Mouse (Mus musculus) CH12.LX (cell line): ENCODE measurements around the gene Atg4d. TPM values are rescaled to one million over a fixed set of nuclear protein-coding genes. Genes with fewer than 3 reads are reported as not detected.

Experiments
- DNase-seq: peaks from one replicate; pipeline ENCODE4 v3.0.0-alpha.2; 2013; ENCODE audit errors: extremely low read depth
- H3K27ac ChIP-seq: 2 replicates; pipeline ENCODE4 v1.5.1; 2012; ENCODE audit warnings: low read depth, mild to moderate bottlenecking, control low read depth, moderate library complexity; ENCODE audit not compliant: insufficient read depth
- H3K27me3 ChIP-seq: replicated peaks from 2 replicates; pipeline ENCODE3; 2012; ENCODE audit warnings: inconsistent platforms
- H3K36me3 ChIP-seq, 2 experiments: replicated peaks in 1 of 2; 2 replicates each; pipeline versions ENCODE3 to v1.6.1; 2012; ENCODE audit warnings: inconsistent platforms in 1 of 2, low read length in 1 of 2, mild to moderate bottlenecking in 1 of 2, mixed read lengths in 1 of 2, moderate library complexity in 1 of 2; ENCODE audit not compliant: control insufficient read depth in 1 of 2, insufficient read depth in 1 of 2
- H3K4me1 ChIP-seq, 2 experiments: 2 replicates each; pipeline ENCODE4 v1.6.1; 2012; ENCODE audit warnings: inconsistent platforms in 1 of 2, moderate library complexity in 1 of 2; ENCODE audit not compliant: insufficient read depth in 2 of 2, control insufficient read depth in 1 of 2
- H3K4me2 ChIP-seq: 2 replicates; pipeline ENCODE4 v1.6.1; 2012; ENCODE audit warnings: low read depth, mild to moderate bottlenecking, control low read depth; ENCODE audit not compliant: poor library complexity, insufficient read depth, severe bottlenecking
- H3K4me3 ChIP-seq, 3 experiments: fragments of 150-350 bp in 1 of 3; sonication (generic) in 1 of 3; replicated peaks in 1 of 3; 2 replicates each; pipeline versions ENCODE3 to v1.5.1; 2011 to 2012; ENCODE audit warnings: low read depth in 2 of 3, low read length in 2 of 3, mild to moderate bottlenecking in 2 of 3, moderate library complexity in 2 of 3, control low read depth in 1 of 3, improper control_type of control experiment in 1 of 3, inconsistent platforms in 1 of 3, mixed read lengths in 1 of 3; ENCODE audit not compliant: poor library complexity in 1 of 3
- H3K79me2 ChIP-seq: replicated peaks from 2 replicates; pipeline ENCODE4 v1.6.1; 2012; ENCODE audit warnings: mild to moderate bottlenecking, moderate library complexity; ENCODE audit not compliant: control insufficient read depth, poor library complexity, insufficient read depth, severe bottlenecking; ENCODE audit errors: extremely low read depth
- H3K9ac ChIP-seq: 2 replicates; pipeline ENCODE4 v1.6.1; 2012; ENCODE audit warnings: low read depth, mild to moderate bottlenecking, control low read depth, moderate library complexity; ENCODE audit not compliant: insufficient read depth
- H3K9me3 ChIP-seq: replicated peaks from 2 replicates; pipeline ENCODE3; 2012; ENCODE audit warnings: low read length, inconsistent platforms, mixed read lengths
- BHLHE40 ChIP-seq: IDR thresholded peaks from 2 replicates; pipeline ENCODE4 v1.6.1; 2011; ENCODE audit warnings: mild to moderate bottlenecking, low read depth, low read length, improper control_type of control experiment
- CTCF ChIP-seq, 2 experiments: IDR thresholded peaks in 1 of 2; conservative IDR thresholded peaks in 1 of 2; 2 replicates each; pipeline ENCODE4 v1.5.1; 2011 to 2012; ENCODE audit warnings: low read depth in 2 of 2, low read length in 2 of 2, improper control_type of control experiment in 1 of 2, inconsistent platforms in 1 of 2, mild to moderate bottlenecking in 1 of 2, moderate library complexity in 1 of 2
- EP300 ChIP-seq: IDR thresholded peaks from 2 replicates; pipeline ENCODE4 v1.6.1; 2011; ENCODE audit warnings: low read length, improper control_type of control experiment
- IRF4 ChIP-seq: IDR thresholded peaks from 2 replicates; pipeline ENCODE4 v1.6.1; 2014; ENCODE audit warnings: low read depth, mild to moderate bottlenecking, inconsistent platforms, low read length, improper control_type of control experiment
- MYC ChIP-seq: IDR thresholded peaks from 2 replicates; pipeline ENCODE4 v1.6.1; 2011; ENCODE audit warnings: low read depth, mild to moderate bottlenecking, improper control_type of control experiment, low read length
- POLR2AphosphoS2 ChIP-seq: IDR thresholded peaks from 2 replicates; pipeline ENCODE4 v1.6.1; 2011; ENCODE audit warnings: low read depth, low read length, improper control_type of control experiment
- SIN3A ChIP-seq: IDR thresholded peaks from 2 replicates; pipeline ENCODE4 v1.6.1; 2012; ENCODE audit warnings: low read length, improper control_type of control experiment, inconsistent platforms
- SMC3 ChIP-seq: IDR thresholded peaks from 2 replicates; pipeline ENCODE4 v1.6.1; 2011; ENCODE audit warnings: low read depth, low read length, improper control_type of control experiment
- dilution Hi-C: fragments of 300-500 bp; cut with MboI; formaldehyde crosslinking; loops from 2 replicates; pipeline ENCODE4 v1.14.3; 2020; ENCODE audit warnings: low sequenced_read_pairs; ENCODE audit not compliant: extremely low pct_unique_long_range_greater_than_20kb, extremely low pct_ligation_motif_present
- in situ Hi-C: fragments of 300-500 bp; cut with MboI; formaldehyde crosslinking; loops from 3 replicates; pipeline ENCODE4 v1.14.3; 2019; ENCODE audit warnings: low sequenced_read_pairs, low pct_ligation_motif_present, low pct_unique_long_range_greater_than_20kb, mixed read lengths
- polyA plus RNA-seq: library from polyadenylated mRNA; unstranded; fragments of >175 nt; gene quantifications from 2 replicates; pipeline ENCODE4 v1.2.1, GENCODE M21; 2012; ENCODE audit warnings: low read depth; ENCODE audit not compliant: insufficient read length
- total RNA-seq, 2 experiments: library from RNA; depleted of rRNA; stranded (reverse); fragments of 300-350 nt in 1 of 2; fragments of >200 nt in 1 of 2; gene quantifications; 2 replicates each; pipeline ENCODE4 v1.2.3; 2012 to 2014

Atg4d gene
- total and polyA plus RNA-seq, 3 experiments, result 7.7 to 14.3 (median 10.3) TPM

DNA sequence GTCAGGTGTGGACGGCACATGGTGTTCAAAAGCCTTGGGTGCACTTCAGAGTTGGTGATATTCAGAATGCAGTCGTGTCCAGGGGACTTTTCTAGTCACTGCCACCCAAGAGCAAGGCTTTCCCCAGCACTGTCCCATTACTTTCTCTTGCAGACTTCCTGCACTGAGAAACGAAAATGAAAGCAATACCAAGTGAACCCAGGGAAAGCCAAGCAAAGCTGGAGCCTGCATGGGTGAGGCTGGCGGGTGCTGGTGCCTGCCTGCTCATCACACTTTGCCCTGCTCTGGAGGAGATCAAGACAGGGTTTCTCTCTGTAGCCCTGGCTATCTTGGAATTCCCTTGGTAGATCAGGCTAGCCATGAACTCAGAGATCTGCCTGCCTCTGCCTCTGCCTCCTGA, 29.8 kb upstream of the Atg4d start:
- no peaks in the 10 kb centered on the region for H3K9me3 ChIP-seq
- peaks cover 18% of the 10 kb centered on the region for H3K79me2 ChIP-seq
- DNase-seq, result peak; percentile 30
- H3K4me3 ChIP-seq, result peak overlapping the region in 1 of 3 experiments; percentile 17
- H3K4me1 ChIP-seq, result peaks cover 17 to 32% of the 10 kb centered on the region in 2 experiments
- peaks cover 31 to 63% of the 10 kb centered on the region in 2 experiments for H3K36me3 ChIP-seq
- H3K27ac ChIP-seq, result peak overlapping the region; percentile 68
- H3K9ac ChIP-seq, result no peak overlapping the region
- no peak overlapping the region; the same call in 1 of the 2 replicates for H3K4me2 ChIP-seq
- in situ Hi-C loops (no loop called here), dilution Hi-C loops (no loop called here)
- H3K27me3 ChIP-seq, result no peaks in the 10 kb centered on the region
- TF ChIP-seq BHLHE40 (no peak), POLR2AphosphoS2 (no peak), SMC3 (no peak), IRF4 (peak; percentile 56)
- TF ChIP-seq, all 38 proteins: peak for 1

DNA sequence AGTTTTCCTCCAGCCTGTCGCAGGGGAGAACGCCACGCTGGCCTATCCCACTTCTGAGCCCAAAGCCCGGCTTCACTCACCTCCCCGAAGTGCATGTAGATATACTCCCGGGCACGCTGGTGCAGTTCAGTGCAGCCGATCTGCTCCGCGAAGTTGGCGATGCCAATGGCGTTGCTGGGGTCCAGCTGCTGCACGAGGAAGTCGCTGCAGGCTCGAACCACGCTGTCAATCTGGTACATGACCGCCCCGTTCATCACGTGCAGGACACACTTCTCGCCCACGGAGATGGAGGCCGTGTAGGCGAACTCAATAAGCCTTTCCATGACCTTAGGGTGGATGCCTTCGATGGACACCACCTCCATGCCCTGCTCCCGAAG, 28.1 kb upstream of the Atg4d start:
- peak overlapping the region; percentile 89 for H3K4me2 ChIP-seq
- H3K27me3 ChIP-seq, result peaks cover 4% of the 10 kb centered on the region
- H3K36me3 ChIP-seq, result peaks cover 17 to 46% of the 10 kb centered on the region in 2 experiments
- H3K9me3 ChIP-seq, result no peaks in the 10 kb centered on the region
- peaks cover 18% of the 10 kb centered on the region for H3K79me2 ChIP-seq
- peak overlapping the region; percentile 11; the same call in 1 of the 2 replicates for H3K9ac ChIP-seq
- DNase-seq, result no peak
- peak; percentile 79 for TF ChIP-seq BHLHE40
- no peak for TF ChIP-seq EP300
- dilution Hi-C loops (no loop called here), in situ Hi-C loops (no loop called here)
- peaks cover 17 to 35% of the 10 kb centered on the region in 2 experiments for H3K4me1 ChIP-seq
- H3K4me3 ChIP-seq, result peak overlapping the region; percentile 77 to 98 (median 88)
- H3K27ac ChIP-seq, result 0 out of 2 replicates have a peak overlapping the region, but pooled peaks have one; percentile 1

GRCm38 (mm10) chr9:21237368-21238003, 27.6 kb upstream of the Atg4d start:
- in situ Hi-C loops, result no loop called here
- Histone ChIP-seq H3K36me3 (peaks cover 14 to 41% of the 10 kb centered on the region in 2 experiments), H3K4me2 (peak overlapping the region; percentile 89), H3K9ac (peak overlapping the region; percentile 99), H3K4me1 (peaks cover 17 to 35% of the 10 kb centered on the region in 2 experiments), H3K79me2 (peaks cover 18% of the 10 kb centered on the region), H3K4me3 (peak overlapping the region; percentile 77 to 98 (median 88)), H3K9me3 (no peaks in the 10 kb centered on the region), H3K27ac (peak overlapping the region; percentile 34; the same call in 1 of the 2 replicates), H3K27me3 (peaks cover 4% of the 10 kb centered on the region)
- TF ChIP-seq MYC, result no peak
- no peak for TF ChIP-seq BHLHE40
- peak in 1 of 2 experiments; percentile 51; a peak in 2 of 4 replicates for TF ChIP-seq CTCF (conservative IDR thresholded peaks at IDR 0.05 in 1 of 2, IDR thresholded peaks at IDR 0.05 in 1 of 2; ENCODE audit: low read depth in 2 of 2, low read length in 2 of 2)
- TF ChIP-seq SIN3A, result peak; percentile 78
- dilution Hi-C loops, result no loop called here
- peak; percentile 53 for DNase-seq
